Mouse (Mus musculus) embryonic facial prominence, embryonic 15.5 days (tissue): ENCODE measurements around the gene F8. TPM values are rescaled to one million over a fixed set of nuclear protein-coding genes. Genes with fewer than 3 reads are reported as not detected.
"Not testable (repeated sequence)": the region's sequence is repeated elsewhere in the genome, so short reads cannot be mapped to it uniquely, and the experiment has no call there.

ENCODE experiments used
- ATAC-seq: fragments of 200-750 bp; cut with Nextera tagmentation; 2 replicates; pipeline ENCODE4 v1.8.0; 2017; ENCODE audit warnings: low read depth, moderate TSS enrichment; ENCODE audit not compliant: insufficient number of reproducible peaks, low FRiP score, low TSS enrichment
- H3K27ac ChIP-seq: fragments of 300-500 bp; sonication (generic); replicated peaks from 2 replicates; pipeline ENCODE4 v1.5.1; 2015; ENCODE audit warnings: mild to moderate bottlenecking, inconsistent platforms
- H3K27me3 ChIP-seq: fragments of 300-500 bp; sonication (generic); 2 replicates; pipeline ENCODE4 v1.6.1; 2015; ENCODE audit warnings: inconsistent platforms
- H3K36me3 ChIP-seq: fragments of 300-500 bp; sonication (generic); 2 replicates; pipeline ENCODE4 v1.6.1; 2015; ENCODE audit warnings: mild to moderate bottlenecking, inconsistent platforms
- H3K4me1 ChIP-seq: fragments of 300-500 bp; sonication (generic); 2 replicates; pipeline ENCODE4 v1.6.1; 2015; ENCODE audit warnings: inconsistent platforms
- H3K4me2 ChIP-seq: fragments of 300-500 bp; sonication (generic); replicated peaks from 2 replicates; pipeline ENCODE4 v1.6.1; 2015; ENCODE audit warnings: mild to moderate bottlenecking, inconsistent platforms
- H3K4me3 ChIP-seq: fragments of 300-500 bp; sonication (generic); replicated peaks from 2 replicates; pipeline ENCODE4 v1.5.1; 2015; ENCODE audit warnings: mild to moderate bottlenecking, inconsistent platforms
- H3K9ac ChIP-seq: fragments of 300-500 bp; sonication (generic); 2 replicates; pipeline ENCODE4 v1.6.1; 2015; ENCODE audit warnings: inconsistent platforms
- H3K9me3 ChIP-seq: fragments of 300-500 bp; sonication (generic); replicated peaks from 2 replicates; pipeline ENCODE4 v1.6.1; 2016; ENCODE audit warnings: inconsistent platforms
- WGBS: fragments of 180-500 bp; shearing (Covaris S2); methylation state at CpG from one replicate; pipeline ENCODE4 v1.1.7; 2015; 5-methylcytosine and 5-hydroxymethylcytosine counted together
- polyA plus RNA-seq: library from polyadenylated mRNA; unstranded; fragments of >200 nt; fragmentation: Nextera tagmentation; extraction: Ambion mirVana; gene quantifications from 2 replicates; pipeline ENCODE4 v1.2.1, GENCODE M21; 2015

F8 gene
- polyA plus RNA-seq, 1 experiment from 2014 or later: 2.0 TPM

GRCm38 (mm10) chrX:75323556-75323955, 58.9 kb downstream of the F8 start:
- H3K9me3 ChIP-seq: no peaks in the 10 kb centered on the region
- no peak overlapping the region for H3K9ac ChIP-seq
- H3K27ac ChIP-seq: no peak overlapping the region
- H3K36me3 ChIP-seq: no peaks in the 10 kb centered on the region
- H3K4me1 ChIP-seq: no peaks in the 10 kb centered on the region
- no peak for ATAC-seq
- no peak overlapping the region for H3K4me3 ChIP-seq
- H3K4me2 ChIP-seq: no peak overlapping the region
- 90% methylated on average over 4 of the region's 4 CpGs for WGBS
- H3K27me3 ChIP-seq: no peaks in the 10 kb centered on the region

GRCm38 (mm10) chrX:75271676-75272075, 110.7 kb downstream of the F8 start:
- H3K27me3 ChIP-seq: no peaks in the 10 kb centered on the region
- H3K36me3 ChIP-seq: no peaks in the 10 kb centered on the region
- H3K4me1 ChIP-seq: no peaks in the 10 kb centered on the region
- H3K9ac ChIP-seq: no peak overlapping the region
- H3K4me2 ChIP-seq: no peak overlapping the region
- no peak overlapping the region for H3K4me3 ChIP-seq
- 66% methylated on average over 8 of the region's 8 CpGs for WGBS
- H3K27ac ChIP-seq: no peak overlapping the region
- no peaks in the 10 kb centered on the region for H3K9me3 ChIP-seq
- ATAC-seq: no peak

GRCm38 (mm10) chrX:75233603-75234376, 148.6 kb downstream of the F8 start:
- not testable (repeated sequence) for H3K4me1 ChIP-seq, H3K4me2 ChIP-seq, H3K9me3 ChIP-seq, H3K9ac ChIP-seq, H3K27ac ChIP-seq, H3K27me3 ChIP-seq, H3K4me3 ChIP-seq, H3K36me3 ChIP-seq, ATAC-seq
- WGBS: 59% methylated on average over 8 of the region's 8 CpGs

GRCm38 (mm10) chrX:75231456-75231855, 151.0 kb downstream of the F8 start:
- Histone ChIP-seq H3K4me2 (no peak overlapping the region), H3K4me1 (no peaks in the 10 kb centered on the region), H3K9me3 (no peaks in the 10 kb centered on the region), H3K27ac (no peak overlapping the region), H3K4me3 (no peak overlapping the region), H3K36me3 (no peaks in the 10 kb centered on the region), H3K27me3 (no peaks in the 10 kb centered on the region), H3K9ac (no peak overlapping the region)
- 80% methylated on average over 1 of the region's 1 CpGs for WGBS
- no peak for ATAC-seq

- ATAC-seq: no peak
- no peaks in the 10 kb centered on the region for H3K27me3 ChIP-seq
- no peaks in the 10 kb centered on the region for H3K36me3 ChIP-seq
- no peak within 1 kb of the TSS for H3K4me3 ChIP-seq
- H3K4me1 ChIP-seq: no peaks in the 10 kb centered on the region
- no peak within 1 kb of the TSS for H3K27ac ChIP-seq
- 42% methylated on average over 1 of the region's 1 CpGs for WGBS
- H3K9ac ChIP-seq: no peak within 1 kb of the TSS
- no peak within 1 kb of the TSS for H3K4me2 ChIP-seq
- no peaks in the 10 kb centered on the region for H3K9me3 ChIP-seq
Observed at GRCm38 (mm10) chrX:75163670-75164069, 218.7 kb downstream of the F8 start, which contains the start of gene Smim9. Gene Smim9, minus strand, starts transcription at chrX:75163770.

- H3K27me3 ChIP-seq: no peaks in the 10 kb centered on the region
- 24% methylated on average over 39 of the region's 49 CpGs for WGBS
- no peaks in the 10 kb centered on the region for H3K36me3 ChIP-seq
- no peaks in the 10 kb centered on the region for H3K4me1 ChIP-seq
- ATAC-seq: peak; percentile 72
- no peak overlapping the region for H3K27ac ChIP-seq
- no peaks in the 10 kb centered on the region for H3K9me3 ChIP-seq
- H3K9ac ChIP-seq: no peak overlapping the region
- peak overlapping the region; percentile 44 for H3K4me3 ChIP-seq
- peak overlapping the region; percentile 55 for H3K4me2 ChIP-seq
Observed at GRCm38 (mm10) chrX:75155576-75156243, 226.7 kb downstream of the F8 start.

GRCm38 (mm10) chrX:75152249-75152648, 230.2 kb downstream of the F8 start:
- no peaks in the 10 kb centered on the region for H3K4me1 ChIP-seq
- H3K4me2 ChIP-seq: no peak overlapping the region
- H3K36me3 ChIP-seq: no peaks in the 10 kb centered on the region
- H3K27ac ChIP-seq: no peak overlapping the region
- no peak overlapping the region for H3K4me3 ChIP-seq
- no peaks in the 10 kb centered on the region for H3K9me3 ChIP-seq
- H3K9ac ChIP-seq: no peak overlapping the region
- no peak for ATAC-seq
- 76% methylated on average over 1 of the region's 1 CpGs for WGBS
- no peaks in the 10 kb centered on the region for H3K27me3 ChIP-seq

GRCm38 (mm10) chrX:75150304-75150703, 232.1 kb downstream of the F8 start:
- Histone ChIP-seq H3K9me3 (no peaks in the 10 kb centered on the region), H3K27ac (no peak overlapping the region), H3K4me1 (no peaks in the 10 kb centered on the region), H3K36me3 (no peaks in the 10 kb centered on the region), H3K27me3 (no peaks in the 10 kb centered on the region), H3K4me2 (no peak overlapping the region), H3K4me3 (no peak overlapping the region), H3K9ac (no peak overlapping the region)
- WGBS: 79% methylated on average over 2 of the region's 2 CpGs
- no peak for ATAC-seq

GRCm38 (mm10) chrX:75148414-75148813, 234.0 kb downstream of the F8 start:
- Histone ChIP-seq H3K4me3 (no peak overlapping the region), H3K4me2 (no peak overlapping the region), H3K4me1 (no peaks in the 10 kb centered on the region), H3K36me3 (no peaks in the 10 kb centered on the region), H3K27me3 (no peaks in the 10 kb centered on the region), H3K9ac (no peak overlapping the region), H3K9me3 (no peaks in the 10 kb centered on the region), H3K27ac (no peak overlapping the region)
- WGBS: 61% methylated on average over 4 of the region's 4 CpGs
- ATAC-seq: no peak

- peak overlapping the region; percentile 37 for H3K4me3 ChIP-seq
- not testable (repeated sequence) for H3K36me3 ChIP-seq, H3K27ac ChIP-seq, H3K9ac ChIP-seq, H3K4me1 ChIP-seq, ATAC-seq, H3K27me3 ChIP-seq, H3K9me3 ChIP-seq
- 14% methylated on average over 20 of the region's 42 CpGs for WGBS
- peak overlapping the region; percentile 59 for H3K4me2 ChIP-seq
Observed at GRCm38 (mm10) chrX:75143124-75143555, 239.3 kb downstream of the F8 start.

GRCm38 (mm10) chrX:75138182-75138581, 244.2 kb downstream of the F8 start:
- Histone ChIP-seq H3K9ac (no peak overlapping the region), H3K36me3 (no peaks in the 10 kb centered on the region), H3K9me3 (no peaks in the 10 kb centered on the region), H3K4me2 (no peak overlapping the region), H3K27me3 (no peaks in the 10 kb centered on the region), H3K4me3 (no peak overlapping the region), H3K4me1 (no peaks in the 10 kb centered on the region), H3K27ac (no peak overlapping the region)
- ATAC-seq: no peak
- WGBS: 94% methylated on average over 2 of the region's 2 CpGs
